Mouse (Mus musculus) cerebellum, adult 2 months (tissue): ENCODE results near the gene Sox5. TPM values are rescaled to one million over a fixed set of nuclear protein-coding genes. Genes with fewer than 3 reads are reported as not detected.

Experiments used
- DNase-seq, 2 experiments: peaks; one replicate each; pipeline ENCODE4 v3.0.0; 2021
- H3K27ac ChIP-seq: fragments of 200-500 bp; 2 replicates; pipeline ENCODE4 v1.5.1; 2012; ENCODE audit warnings: low read length, control low read depth, inconsistent platforms; ENCODE audit not compliant: insufficient read depth
- H3K27me3 ChIP-seq: fragments of 200-500 bp; 2 replicates; pipeline ENCODE4 v1.6.1; 2012; ENCODE audit warnings: inconsistent platforms, mild to moderate bottlenecking, low read length, moderate library complexity; ENCODE audit not compliant: control insufficient read depth, insufficient read depth
- H3K4me1 ChIP-seq: fragments of 200-500 bp; 2 replicates; pipeline ENCODE4 v1.6.1; 2011; ENCODE audit warnings: low read length; ENCODE audit not compliant: control insufficient read depth, insufficient read depth
- H3K4me3 ChIP-seq: fragments of 200-500 bp; replicated peaks from 2 replicates; pipeline ENCODE3; 2011; ENCODE audit warnings: mild to moderate bottlenecking, low read depth, low read length, control low read depth; ENCODE audit not compliant: insufficient read depth
- CTCF ChIP-seq: fragments of 200-500 bp; IDR thresholded peaks from 2 replicates; pipeline ENCODE4 v1.5.1; 2011; ENCODE audit warnings: low read depth, mild to moderate bottlenecking, control low read depth, low read length, moderate library complexity, borderline replicate concordance; ENCODE audit not compliant: insufficient read depth
- POLR2A ChIP-seq: fragments of 200-500 bp; IDR thresholded peaks from 2 replicates; pipeline ENCODE4 v1.6.1; 2011; ENCODE audit warnings: low read length, control low read depth, borderline replicate concordance; ENCODE audit not compliant: insufficient read depth
- WGBS: fragments of 180-500 bp; shearing (Covaris S2); methylation state at CpG from one replicate; pipeline ENCODE4 v1.1.7; 2018; 5-methylcytosine and 5-hydroxymethylcytosine counted together
- polyA plus RNA-seq: library from polyadenylated mRNA; depleted of rRNA; stranded (reverse); fragments of >200 nt; gene quantifications from 2 replicates; pipeline ENCODE4 v1.2.3, GENCODE M21; 2012

Gene Sox5
- polyA plus RNA-seq, 1 experiment, result 13.3 TPM

DNA sequence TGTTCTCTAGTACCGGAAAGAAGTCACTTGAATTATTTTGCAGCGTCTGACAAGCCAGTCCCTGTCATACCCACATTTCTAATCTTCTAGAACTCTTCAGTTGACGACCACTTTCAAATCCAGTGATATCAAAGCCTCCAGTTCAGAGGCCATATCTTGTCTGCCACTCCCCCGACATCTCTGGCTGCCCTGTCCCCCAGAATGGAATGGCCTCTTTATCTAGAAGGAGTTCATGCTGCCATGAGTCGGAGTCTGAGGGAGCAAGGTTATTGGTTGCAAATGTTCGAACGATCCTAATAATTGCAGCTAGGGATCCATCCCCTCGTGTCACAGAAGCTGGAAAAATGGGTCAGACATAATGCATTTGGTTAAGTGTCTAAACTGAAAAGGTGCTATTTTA, 170.9 kb downstream of the Sox5 start:
- H3K27me3 ChIP-seq, result no peaks in the 10 kb centered on the region; the same call in 1 of the 2 replicates
- no peak overlapping the region for H3K27ac ChIP-seq
- no peak for TF ChIP-seq CTCF
- no peak for TF ChIP-seq POLR2A
- DNase-seq, result no peak
- H3K4me1 ChIP-seq, result no peaks in the 10 kb centered on the region
- H3K4me3 ChIP-seq, result no peak overlapping the region
- 47% methylated on average over 8 of the region's 8 CpGs for WGBS

DNA sequence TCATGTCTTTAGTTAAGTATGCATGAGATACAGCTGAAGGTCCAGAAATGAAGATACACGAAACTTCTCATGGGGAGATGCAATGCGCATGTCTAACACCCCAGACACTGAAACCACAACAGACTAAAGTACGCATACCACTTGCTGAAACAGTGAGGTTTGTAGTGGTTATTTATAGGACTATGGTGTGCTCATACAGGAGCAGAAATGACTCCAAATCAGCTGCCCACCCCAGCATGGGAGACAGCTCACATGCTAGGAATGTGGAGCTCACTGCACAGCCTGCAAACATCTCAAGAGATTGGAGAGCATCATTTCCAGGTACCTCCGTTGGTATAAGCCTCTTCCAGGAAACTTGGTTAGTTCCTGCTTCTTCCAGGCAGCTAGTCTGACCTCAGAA, 178.9 kb downstream of the Sox5 start:
- Histone ChIP-seq H3K4me3 (no peak overlapping the region), H3K27me3 (no peaks in the 10 kb centered on the region), H3K27ac (no peak overlapping the region), H3K4me1 (no peaks in the 10 kb centered on the region)
- DNase-seq, result no peak
- no peak for TF ChIP-seq CTCF
- no peak for TF ChIP-seq POLR2A
- WGBS, result 88% methylated on average over 4 of the region's 4 CpGs

GRCm38 (mm10) chr6:144600351-144600750, 181.4 kb downstream of the Sox5 start:
- no peak for DNase-seq
- TF ChIP-seq POLR2A, result no peak
- no peak for TF ChIP-seq CTCF
- Histone ChIP-seq H3K4me1 (no peaks in the 10 kb centered on the region), H3K27ac (no peak overlapping the region), H3K4me3 (no peak overlapping the region), H3K27me3 (no peaks in the 10 kb centered on the region)
- 87% methylated on average over 5 of the region's 5 CpGs for WGBS

- Histone ChIP-seq H3K27ac (no peak overlapping the region), H3K27me3 (no peaks in the 10 kb centered on the region), H3K4me1 (no peaks in the 10 kb centered on the region), H3K4me3 (no peak overlapping the region)
- TF ChIP-seq POLR2A, result no peak
- no peak for TF ChIP-seq CTCF
- DNase-seq, result no peak
- 17% methylated on average over 6 of the region's 6 CpGs for WGBS
Measured at GRCm38 (mm10) chr6:144598324-144598973, 183.3 kb downstream of the Sox5 start.

- DNase-seq, result no peak
- H3K4me3 ChIP-seq, result no peak overlapping the region
- H3K27ac ChIP-seq, result no peak overlapping the region
- no peak for TF ChIP-seq POLR2A
- no peak for TF ChIP-seq CTCF
- 62% methylated on average over 8 of the region's 8 CpGs for WGBS
- no peaks in the 10 kb centered on the region for H3K4me1 ChIP-seq
- no peaks in the 10 kb centered on the region for H3K27me3 ChIP-seq
Measured at GRCm38 (mm10) chr6:144596536-144597210, 185.1 kb downstream of the Sox5 start.

DNA sequence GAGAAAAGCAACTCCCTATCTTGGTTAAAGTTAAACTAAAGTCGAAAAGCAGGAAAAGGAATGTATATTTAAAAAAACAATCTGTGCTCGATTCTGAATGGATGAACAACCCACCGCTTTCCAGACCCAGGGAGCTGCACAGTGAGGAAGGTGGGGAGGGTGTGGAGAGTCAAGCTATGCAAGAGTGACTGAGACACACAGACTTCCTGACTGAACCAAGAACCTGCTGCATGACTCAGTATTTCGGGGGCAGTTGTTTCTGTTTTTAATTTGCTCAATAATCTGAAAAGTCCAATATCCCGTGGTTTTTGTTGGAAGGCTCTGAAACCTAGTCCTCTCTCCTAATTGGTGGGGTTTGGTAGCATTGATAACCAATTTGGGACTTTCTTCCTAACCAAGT, 196.9 kb downstream of the Sox5 start:
- H3K4me1 ChIP-seq, result no peaks in the 10 kb centered on the region
- no peak for DNase-seq

DNA sequence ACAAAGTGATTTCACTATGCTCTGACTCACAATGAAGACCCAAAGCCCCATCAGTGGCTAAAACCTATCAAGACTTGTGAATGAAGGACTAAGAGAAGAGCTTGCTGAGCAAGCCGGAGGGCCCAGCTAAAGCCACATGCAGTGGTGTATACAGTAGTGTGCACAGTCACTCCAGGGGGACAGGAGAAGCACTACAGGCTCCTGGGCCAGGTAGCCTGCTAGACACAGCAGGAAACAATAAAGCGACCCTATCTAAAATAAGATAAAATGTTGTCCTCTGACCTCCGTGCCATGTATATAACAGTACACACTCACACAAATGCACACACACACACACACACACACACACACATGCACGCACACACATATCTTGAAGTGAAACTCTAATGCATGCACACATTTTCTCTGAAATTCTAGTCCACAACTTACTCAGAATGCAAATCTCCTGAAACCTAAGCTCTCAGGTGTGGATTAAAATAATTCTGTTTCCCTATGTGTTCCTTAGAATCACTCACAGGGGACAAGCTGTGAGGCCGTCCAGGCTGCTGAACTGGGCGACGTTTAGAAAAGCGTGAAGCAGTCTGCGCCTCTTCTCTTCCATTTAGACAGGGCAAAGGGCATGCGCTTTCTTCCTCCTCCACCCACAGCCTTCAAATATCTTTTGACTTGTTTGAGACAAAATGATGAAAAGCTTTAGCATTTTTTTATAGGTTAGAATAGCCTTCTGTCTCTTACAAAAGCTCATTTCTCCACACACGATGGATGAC, 197.5 kb downstream of the Sox5 start:
- Histone ChIP-seq H3K27ac (no peak overlapping the region), H3K4me3 (no peak overlapping the region), H3K4me1 (no peaks in the 10 kb centered on the region), H3K27me3 (no peaks in the 10 kb centered on the region)
- no peak for DNase-seq
- 75% methylated on average over 11 of the region's 11 CpGs for WGBS
- TF ChIP-seq CTCF (no peak), POLR2A (no peak)

More for the DNA sequence above, 196.9 kb downstream of the Sox5 start:
- TF ChIP-seq POLR2A, result no peak
- TF ChIP-seq CTCF, result no peak
- Histone ChIP-seq H3K4me3 (no peak overlapping the region), H3K27me3 (no peaks in the 10 kb centered on the region), H3K27ac (no peak overlapping the region)
- 50% methylated on average over 5 of the region's 5 CpGs for WGBS
